10 mouse cellular contexts compared by ENCODE assay signal in the genomic region with DNA sequence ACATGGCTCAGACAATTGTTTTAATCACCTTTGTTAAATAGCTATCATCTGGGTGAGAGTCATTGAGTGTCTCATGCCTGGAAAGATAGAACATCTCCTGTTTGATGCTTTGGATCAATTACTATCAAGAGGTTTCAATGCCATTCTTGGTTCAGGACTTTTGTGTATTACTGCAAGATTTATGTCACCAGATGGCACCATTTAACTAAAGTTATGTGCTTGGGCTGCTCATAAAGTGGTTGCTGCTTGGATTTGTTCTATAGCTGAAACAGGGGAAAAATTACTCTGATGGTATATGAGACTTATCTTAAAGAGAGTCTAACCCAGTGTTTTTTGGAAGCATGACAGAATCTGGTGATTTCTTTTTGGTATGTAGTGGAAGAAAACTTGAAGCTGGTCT. TPM values are rescaled to one million over a fixed set of nuclear protein-coding genes. Genes with fewer than 3 reads are reported as not detected.
DNase-seq lines count a peak whose midpoint lies in the region; ATAC-seq lines count a peak whose summit lies in the region.
"Had no signal": no experiment of that assay in that cellular context is flagged by ENCODE, and none has a peak within 500 bp of the region (broad histone marks: within the 10 kb centered on the region; RNA-seq: fewer than 3 reads in every experiment).

No protein-coding gene starts in this region.

- H3K36me3 ChIP-seq in hindbrain, embryonic 15.5 days: no peaks in the 10 kb centered on the region
- no peaks in the 10 kb centered on the region for H3K36me3 ChIP-seq in hindbrain, embryonic 12.5 days
- H3K36me3 ChIP-seq in midbrain, embryonic 13.5 days: no peaks in the 10 kb centered on the region
- no peaks in the 10 kb centered on the region for H3K36me3 ChIP-seq in midbrain, embryonic 11.5 days (ENCODE audit: control insufficient read depth, insufficient read depth, low read length)

- no peaks in the 10 kb centered on the region for H3K9me3 ChIP-seq in hindbrain, embryonic 15.5 days
- no peaks in the 10 kb centered on the region for H3K9me3 ChIP-seq in hindbrain, embryonic 12.5 days (replicated peaks)
- H3K9me3 ChIP-seq in midbrain, embryonic 13.5 days: no peaks in the 10 kb centered on the region
- no peaks in the 10 kb centered on the region for H3K9me3 ChIP-seq in midbrain, embryonic 11.5 days (ENCODE audit: control insufficient read depth, low read length)

- no peak for DNase-seq in midbrain, embryonic 11.5 days (ENCODE audit: low spot score, missing footprints)
- DNase-seq in embryo, embryonic 10.5 days (ENCODE audit: low spot score): peak; percentile 30
- DNase-seq in retina, postnatal 1 day: peak; percentile 53
- no peak for DNase-seq in adrenal gland, postnatal 10 days
- DNase-seq in urinary bladder, postnatal 14 days (ENCODE audit: low spot score): no peak
- DNase-seq: cerebellum, adult 8-10 months; kidney, adult 11 months had no signal

- H3K4me3 ChIP-seq in hindbrain, embryonic 15.5 days: no peak overlapping the region
- no peak overlapping the region for H3K4me3 ChIP-seq in hindbrain, embryonic 12.5 days
- no peak overlapping the region for H3K4me3 ChIP-seq in midbrain, embryonic 13.5 days (replicated peaks)
- no peak overlapping the region for H3K4me3 ChIP-seq in midbrain, embryonic 11.5 days (ENCODE audit: low read depth, low read length)

- ATAC-seq in hindbrain, embryonic 15.5 days (ENCODE audit: low FRiP score, low read depth): peak; percentile 73; the same call in 1 of the 2 replicates
- no peak for ATAC-seq in hindbrain, embryonic 12.5 days (ENCODE audit: low FRiP score)
- 0 out of 2 replicates have a peak, but pooled peaks have one; percentile 17 for ATAC-seq in midbrain, embryonic 13.5 days
- ATAC-seq in midbrain, embryonic 11.5 days (ENCODE audit: low FRiP score): no peak

- no peaks in the 10 kb centered on the region for H3K27me3 ChIP-seq in hindbrain, embryonic 15.5 days
- no peaks in the 10 kb centered on the region for H3K27me3 ChIP-seq in hindbrain, embryonic 12.5 days
- no peaks in the 10 kb centered on the region for H3K27me3 ChIP-seq in midbrain, embryonic 13.5 days
- no peaks in the 10 kb centered on the region for H3K27me3 ChIP-seq in midbrain, embryonic 11.5 days (ENCODE audit: control insufficient read depth, insufficient read depth, low read length)

- no peak overlapping the region for H3K4me2 ChIP-seq in hindbrain, embryonic 15.5 days
- no peak overlapping the region for H3K4me2 ChIP-seq in hindbrain, embryonic 12.5 days (replicated peaks)
- no peak overlapping the region for H3K4me2 ChIP-seq in midbrain, embryonic 13.5 days (replicated peaks)
- no peak overlapping the region for H3K4me2 ChIP-seq in midbrain, embryonic 11.5 days

- no peak overlapping the region for H3K9ac ChIP-seq in hindbrain, embryonic 15.5 days
- H3K9ac ChIP-seq in hindbrain, embryonic 12.5 days: no peak overlapping the region
- H3K9ac ChIP-seq in midbrain, embryonic 13.5 days (replicated peaks): no peak overlapping the region
- H3K9ac ChIP-seq in midbrain, embryonic 11.5 days (ENCODE audit: low read length): no peak overlapping the region

- H3K4me1 ChIP-seq in hindbrain, embryonic 15.5 days (replicated peaks): no peaks in the 10 kb centered on the region
- H3K4me1 ChIP-seq in hindbrain, embryonic 12.5 days: no peaks in the 10 kb centered on the region
- H3K4me1 ChIP-seq in midbrain, embryonic 13.5 days (replicated peaks): no peaks in the 10 kb centered on the region
- no peaks in the 10 kb centered on the region for H3K4me1 ChIP-seq in midbrain, embryonic 11.5 days (ENCODE audit: control insufficient read depth, insufficient read depth, low read length)

- H3K27ac ChIP-seq in hindbrain, embryonic 15.5 days (replicated peaks): no peak overlapping the region
- no peak overlapping the region for H3K27ac ChIP-seq in hindbrain, embryonic 12.5 days
- no peak overlapping the region for H3K27ac ChIP-seq in midbrain, embryonic 13.5 days
- no peak overlapping the region for H3K27ac ChIP-seq in midbrain, embryonic 11.5 days (ENCODE audit: low read depth, low read length)

RNA-seq across cellular contexts. Expression of gene Dlg2, which starts 35.8 kb away (rescaled TPM):
- polyA plus RNA-seq in hindbrain, embryonic 15.5 days (2015; fragmentation: Nextera tagmentation; extraction: Ambion mirVana): 27.4 and 28.5 TPM in 2 replicates
- 5.9 and 6.9 TPM in 2 replicates for polyA plus RNA-seq in hindbrain, embryonic 12.5 days (2016; fragmentation: Nextera tagmentation; extraction: Ambion mirVana)
- polyA plus RNA-seq in midbrain, embryonic 13.5 days (2015; fragmentation: Nextera tagmentation; extraction: Ambion mirVana): 13.0 and 13.9 TPM in 2 replicates
- polyA plus RNA-seq in midbrain, embryonic 11.5 days (2014; fragmentation: Nextera tagmentation; extraction: Ambion mirVana): 1.8 and 2.5 TPM in 2 replicates
- total RNA-seq in adrenal gland, postnatal 10 days (2021): 10 to 100 TPM; 40.3 to 65.7 TPM

RNA-seq across cellular contexts. Expression of gene Tmem126b, which starts 36.5 kb away (rescaled TPM):
- polyA plus RNA-seq in hindbrain, embryonic 15.5 days (2015; fragmentation: Nextera tagmentation; extraction: Ambion mirVana): 42.0 and 47.0 TPM in 2 replicates
- polyA plus RNA-seq in hindbrain, embryonic 12.5 days (2016; fragmentation: Nextera tagmentation; extraction: Ambion mirVana): 40.0 and 41.9 TPM in 2 replicates
- 46.4 and 46.7 TPM in 2 replicates for polyA plus RNA-seq in midbrain, embryonic 13.5 days (2015; fragmentation: Nextera tagmentation; extraction: Ambion mirVana)
- polyA plus RNA-seq in midbrain, embryonic 11.5 days (2014; fragmentation: Nextera tagmentation; extraction: Ambion mirVana): 46.9 and 48.2 TPM in 2 replicates
- 10 to 100 TPM; 15.9 to 22.6 TPM for total RNA-seq in adrenal gland, postnatal 10 days (2021)

RNA-seq across cellular contexts. Expression of gene Tmem126a, which starts 55.3 kb away (rescaled TPM):
- polyA plus RNA-seq in hindbrain, embryonic 15.5 days (2015; fragmentation: Nextera tagmentation; extraction: Ambion mirVana): 124 and 134 TPM in 2 replicates
- 101 and 114 TPM in 2 replicates for polyA plus RNA-seq in hindbrain, embryonic 12.5 days (2016; fragmentation: Nextera tagmentation; extraction: Ambion mirVana)
- polyA plus RNA-seq in midbrain, embryonic 13.5 days (2015; fragmentation: Nextera tagmentation; extraction: Ambion mirVana): 134 and 140 TPM in 2 replicates
- 116 and 123 TPM in 2 replicates for polyA plus RNA-seq in midbrain, embryonic 11.5 days (2014; fragmentation: Nextera tagmentation; extraction: Ambion mirVana)
- 10 to 100 TPM; 68.0 to 75.9 TPM for total RNA-seq in adrenal gland, postnatal 10 days (2021)

Comparison
In these comparisons a context has a peak if more than half of its experiments do, and no peak if none do; other contexts are left out.
1. ATAC-seq: peak in hindbrain, embryonic 15.5 days (single experiment) and midbrain, embryonic 13.5 days (single experiment); none in hindbrain, embryonic 12.5 days (single experiment) and midbrain, embryonic 11.5 days (single experiment).
2. DNase-seq: peak in embryo, embryonic 10.5 days (single experiment) and retina, postnatal 1 day (single experiment); none in midbrain, embryonic 11.5 days (single experiment), adrenal gland, postnatal 10 days (single experiment) and urinary bladder, postnatal 14 days (single experiment).